Mouse (Mus musculus) heart, postnatal 10 days (tissue): ENCODE measurements around the gene Tbx21. TPM values are rescaled to one million over a fixed set of nuclear protein-coding genes. Genes with fewer than 3 reads are reported as not detected.

ENCODE experiments used
- DNase-seq, 2 experiments: peaks; one replicate each; pipeline ENCODE4 v3.0.0; 2021
- intact Hi-C: fragments of 180-260 bp; cut with DNase I; formaldehyde crosslinking; loops from one replicate; pipeline ENCODE4 v1.15.1; 2025
- microRNA-seq, 2 experiments: library from miRNA; unstranded; fragments of <30 nt; microRNA quantifications; one replicate each; pipeline ENCODE4 v1.2.0; 2022
- total RNA-seq, 2 experiments: library from RNA; stranded (reverse); gene quantifications; 2 replicates each; pipeline ENCODE4 v1.2.3; 2021

Gene Tbx21
- total RNA-seq, 2 experiments from 2014 or later, result not detected

GRCm38 (mm10) chr11:97048090-97048650 lies 67.0 kb downstream of the Tbx21 start:
- intact Hi-C loops, result no loop called here
- no peak for DNase-seq

Small RNA genes within 50 kb of the gene (microRNA-seq; reads per million reads assigned to microRNA genes)
- gene Mir7235 (0.35 to 0.71 reads per million in 2 experiments), gene Mir8103 (2.4 to 4.9 reads per million in 2 experiments)

Other genes with a start within 250 kb of the Tbx21 start
- gene Cdk5rap3, start 198.8 kb downstream of the Tbx21 start, total RNA-seq, result 10 to 100 TPM; 28.0 to 30.8 TPM
- under 1 TPM; 0.47 to 0.74 TPM for gene Prr15l, start 187.2 kb downstream of the Tbx21 start, total RNA-seq
- gene Pnpo, start 171.3 kb downstream of the Tbx21 start, total RNA-seq, result 10 to 100 TPM; 11.8 to 12.8 TPM
- gene Sp2, start 132.4 kb downstream of the Tbx21 start, total RNA-seq, result 10 to 100 TPM; 15.0 to 16.1 TPM
- under 1 TPM; 0.12 to 0.15 TPM for gene Sp6, start 101.9 kb downstream of the Tbx21 start, total RNA-seq
- gene Scrn2, start 85.4 kb downstream of the Tbx21 start, total RNA-seq, result 10 to 100 TPM; 11.3 to 16.1 TPM
- under 1 TPM; 0.31 to 0.45 TPM for gene Lrrc46, start 73.9 kb downstream of the Tbx21 start, total RNA-seq
- gene Mrpl10, start 73.8 kb downstream of the Tbx21 start, total RNA-seq, result 10 to 100 TPM; 85.0 to 86.5 TPM
- gene Osbpl7, start 64.7 kb downstream of the Tbx21 start, total RNA-seq, result 1 to 10 TPM; 5.7 to 6.1 TPM
- gene Tbkbp1, start 36.2 kb upstream of the Tbx21 start, total RNA-seq, result 10 to 100 TPM; 15.9 to 17.3 TPM
- 100 to 1,000 TPM; 107 to 121 TPM for gene Kpnb1, start 72.5 kb upstream of the Tbx21 start, total RNA-seq
- gene Npepps, start 165.3 kb upstream of the Tbx21 start, total RNA-seq, result 10 to 100 TPM; 64.2 to 71.8 TPM
- gene Mrpl45, start 200.4 kb upstream of the Tbx21 start, total RNA-seq, result 10 to 100 TPM; 44.1 to 51.8 TPM
- under 1 TPM; 0.02 to 0.05 TPM for gene Gpr179, start 236.7 kb upstream of the Tbx21 start, total RNA-seq
- 10 to 100 TPM; 19.9 to 20.2 TPM for gene Socs7, start 247.2 kb upstream of the Tbx21 start, total RNA-seq